ENCODE assay signal across 9 mouse cellular contexts in genomic region chr7:98835519-98836441, GRCm38 (mm10). TPM values are rescaled to one million over a fixed set of nuclear protein-coding genes. Genes with fewer than 3 reads are reported as not detected.
DNase-seq lines count a peak whose midpoint lies in the region; ATAC-seq and TF ChIP-seq lines count a peak whose summit lies in the region.
"Had no signal": no experiment of that assay in that cellular context is flagged by ENCODE, and none has a peak within 500 bp of the region (broad histone marks: within the 10 kb centered on the region; RNA-seq: fewer than 3 reads in every experiment).

No protein-coding gene starts in this region.

- H3K9me3 ChIP-seq in heart, embryonic 12.5 days (replicated peaks): no peaks in the 10 kb centered on the region
- H3K9me3 ChIP-seq in limb, embryonic 14.5 days (ENCODE audit: control insufficient read depth, low read length): no peaks in the 10 kb centered on the region

- no peaks in the 10 kb centered on the region for H3K36me3 ChIP-seq in heart, embryonic 12.5 days
- no peaks in the 10 kb centered on the region for H3K36me3 ChIP-seq in limb, embryonic 14.5 days (ENCODE audit: control insufficient read depth, insufficient read depth, low read length)

- intact Hi-C loops in left cerebral cortex, postnatal 10 days (cut with DNase I): loop anchor here (2.0 to 5.0 kb wide), 2 partner anchors 93 to 242 kb away; no protein-coding TSS in a partner anchor

- peak overlapping the region; percentile 59 for H3K4me3 ChIP-seq in heart, embryonic 12.5 days
- H3K4me3 ChIP-seq in limb, embryonic 14.5 days (replicated peaks; ENCODE audit: low read length): peak overlapping the region; percentile 60

- H3K9ac ChIP-seq in heart, embryonic 12.5 days: peak overlapping the region; percentile 73
- peak overlapping the region; percentile 68 for H3K9ac ChIP-seq in limb, embryonic 14.5 days (ENCODE audit: low read depth, low read length, severe bottlenecking)

- under 1% methylated on average over 46 of the region's 46 CpGs for WGBS in heart, embryonic 12.5 days
- WGBS in limb, embryonic 14.5 days: under 1% methylated on average over 41 of the region's 46 CpGs

- ATAC-seq in heart, embryonic 12.5 days (ENCODE audit: insufficient number of reproducible peaks, low FRiP score): no peak
- ATAC-seq in limb, embryonic 14.5 days (ENCODE audit: low FRiP score, low read depth): peak; percentile 1; the same call in 1 of the 2 replicates
- no peak for ATAC-seq in erythroid progenitor cell, adult 5-6 weeks (replicated peaks; ENCODE audit: low FRiP score, poor library complexity, severe bottlenecking)

- no peak overlapping the region for H3K27ac ChIP-seq in heart, embryonic 12.5 days (ENCODE audit: poor library complexity, severe bottlenecking)
- H3K27ac ChIP-seq in limb, embryonic 14.5 days (replicated peaks; ENCODE audit: low read depth, low read length): peak overlapping the region; percentile 35; the same call in 1 of the 2 replicates

- peak; percentile 43 for DNase-seq in gastrocnemius, postnatal 25 days
- no peak for DNase-seq in gastrocnemius, postnatal 10 days
- DNase-seq in R1 (ENCODE audit: low read depth, low spot score): peak; percentile 38
- DNase-seq in limb, embryonic 14.5 days (ENCODE audit: low spot score): no peak
- DNase-seq in retina, postnatal 1 day: peak; percentile 50
- DNase-seq in left cerebral cortex, postnatal 10 days (ENCODE audit: extremely low spot score in 1 of 2, low spot score in 2 of 2): no peak

- peaks cover 57% of the 10 kb centered on the region for H3K4me1 ChIP-seq in heart, embryonic 12.5 days (replicated peaks)
- H3K4me1 ChIP-seq in limb, embryonic 14.5 days (ENCODE audit: control insufficient read depth, insufficient read depth, low read length): peaks cover 25% of the 10 kb centered on the region

- H3K4me2 ChIP-seq in heart, embryonic 12.5 days: peak overlapping the region; percentile 98
- peak overlapping the region; percentile 64 for H3K4me2 ChIP-seq in limb, embryonic 14.5 days (replicated peaks; ENCODE audit: low read depth, low read length, severe bottlenecking)

- no peak for TF ChIP-seq POLR2A in limb, embryonic 14.5 days (IDR thresholded peaks at IDR 0.05; ENCODE audit: borderline replicate concordance, extremely low read depth, insufficient read depth, insufficient read length)

- H3K27me3 ChIP-seq in heart, embryonic 12.5 days (replicated peaks): peaks cover 36% of the 10 kb centered on the region
- peaks cover 60% of the 10 kb centered on the region for H3K27me3 ChIP-seq in limb, embryonic 14.5 days (ENCODE audit: control insufficient read depth, insufficient read depth, low read length)

RNA-seq across cellular contexts. Expression of gene Wnt11, which starts 0.9 kb away (rescaled TPM):
- total RNA-seq in gastrocnemius, postnatal 25 days (2021): 1 to 10 TPM; 5.7 to 6.6 TPM
- 10 to 100 TPM; 10.5 to 12.8 TPM for total RNA-seq in gastrocnemius, postnatal 10 days (2021)
- 26.3 and 31.0 TPM in 2 replicates for polyA plus RNA-seq in heart, embryonic 12.5 days (2016; fragmentation: Nextera tagmentation; extraction: Ambion mirVana)
- 115 and 178 TPM in 2 replicates for polyA plus RNA-seq in limb, embryonic 14.5 days (2012; rRNA removed)
- 39.1 and 40.1 TPM in 2 replicates for polyA plus RNA-seq in limb, embryonic 14.5 days (2014; fragmentation: Nextera tagmentation; extraction: Ambion mirVana)
- not detected in 2 replicates for total RNA-seq in erythroid progenitor cell, adult 5-6 weeks (2015; ENCODE audit: low replicate concordance)
- total RNA-seq in erythroid progenitor cell, adult 5-6 weeks (2017; ENCODE audit: low replicate concordance): not detected in 2 replicates
- under 1 TPM; 0.69 to 0.99 TPM for total RNA-seq in left cerebral cortex, postnatal 10 days (2021)
- total RNA-seq: MEL had no signal

Comparison
In these comparisons a context has a peak if more than half of its experiments do, and no peak if none do; other contexts are left out.
1. DNase-seq: peak in gastrocnemius, postnatal 25 days (single experiment), R1 (single experiment) and retina, postnatal 1 day (single experiment); none in gastrocnemius, postnatal 10 days (single experiment), limb, embryonic 14.5 days (single experiment) and left cerebral cortex, postnatal 10 days (0 of 2).